In the genomic region with DNA sequence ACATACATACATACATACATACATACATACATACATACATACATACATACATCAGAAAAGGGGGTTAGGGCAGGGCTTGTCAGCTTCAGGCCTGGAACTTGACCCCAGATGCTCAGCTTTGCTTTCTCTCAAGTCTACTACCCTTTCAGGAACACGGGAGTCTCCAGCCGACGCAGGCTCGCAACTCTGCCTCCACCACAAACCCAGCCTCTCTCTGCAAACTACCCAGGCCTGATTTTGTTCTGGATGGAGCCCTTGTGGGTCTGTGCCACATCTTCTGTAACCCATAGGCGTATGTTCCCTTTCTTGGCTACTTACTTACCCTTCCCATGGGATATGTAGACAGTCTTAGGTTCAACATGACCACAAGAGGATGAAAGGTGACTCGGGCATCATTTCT, we compare ENCODE assay signal across 26 mouse cellular contexts. TPM values are rescaled to one million over a fixed set of nuclear protein-coding genes. Genes with fewer than 3 reads are reported as not detected.
DNase-seq lines count a peak whose midpoint lies in the region; ATAC-seq and TF ChIP-seq lines count a peak whose summit lies in the region.
"Had no signal": no experiment of that assay in that cellular context is flagged by ENCODE, and none has a peak within 500 bp of the region (broad histone marks: within the 10 kb centered on the region; RNA-seq: fewer than 3 reads in every experiment).

No protein-coding gene starts in this region.

- no peaks in the 10 kb centered on the region for H3K27me3 ChIP-seq in hindbrain, embryonic 13.5 days
- H3K27me3 ChIP-seq in hindbrain, postnatal 0 days (ENCODE audit: insufficient read depth, low read length): no peaks in the 10 kb centered on the region
- H3K27me3 ChIP-seq in midbrain, embryonic 14.5 days (ENCODE audit: control insufficient read depth, insufficient read depth, low read length): no peaks in the 10 kb centered on the region
- H3K27me3 ChIP-seq in midbrain, embryonic 11.5 days (ENCODE audit: control insufficient read depth, insufficient read depth, low read length): 0 out of 2 replicates have a peak, but pooled peaks cover 2% of the 10 kb centered on the region
- no peaks in the 10 kb centered on the region for H3K27me3 ChIP-seq in hindbrain, embryonic 15.5 days

- peak overlapping the region; percentile 72; the same call in 1 of the 2 replicates for H3K4me2 ChIP-seq in hindbrain, embryonic 13.5 days
- no peak overlapping the region for H3K4me2 ChIP-seq in hindbrain, postnatal 0 days (ENCODE audit: low read depth, low read length)
- peak overlapping the region; percentile 88; the same call in 1 of the 2 replicates for H3K4me2 ChIP-seq in midbrain, embryonic 14.5 days (ENCODE audit: low read length)
- H3K4me2 ChIP-seq in midbrain, embryonic 11.5 days: no peak overlapping the region
- 0 out of 2 replicates have a peak overlapping the region, but pooled peaks have one; percentile 89 for H3K4me2 ChIP-seq in hindbrain, embryonic 15.5 days
- H3K4me2 ChIP-seq: heart, embryonic 12.5 days; liver, embryonic 12.5 days had no signal

- ATAC-seq in hindbrain, embryonic 13.5 days (ENCODE audit: low FRiP score): no peak
- ATAC-seq in hindbrain, postnatal 0 days: no peak
- ATAC-seq in midbrain, embryonic 14.5 days (ENCODE audit: low FRiP score, low TSS enrichment): no peak
- ATAC-seq in midbrain, embryonic 11.5 days (ENCODE audit: low FRiP score): no peak
- ATAC-seq in hindbrain, embryonic 15.5 days (ENCODE audit: low FRiP score, low read depth): no peak
- ATAC-seq: forebrain, postnatal 0 days; liver, embryonic 12.5 days; lung, postnatal 0 days had no signal

- WGBS in hindbrain, embryonic 13.5 days: 91% methylated on average over 6 of the region's 6 CpGs
- 87% methylated on average over 6 of the region's 6 CpGs for WGBS in hindbrain, postnatal 0 days
- WGBS in midbrain, embryonic 14.5 days: 91% methylated on average over 6 of the region's 6 CpGs
- 88% methylated on average over 6 of the region's 6 CpGs for WGBS in midbrain, embryonic 11.5 days
- WGBS in hindbrain, embryonic 15.5 days: 86% methylated on average over 6 of the region's 6 CpGs

- peaks cover 74% of the 10 kb centered on the region for H3K4me1 ChIP-seq in hindbrain, embryonic 13.5 days (replicated peaks)
- peaks cover 20% of the 10 kb centered on the region; the same call in 1 of the 2 replicates for H3K4me1 ChIP-seq in hindbrain, postnatal 0 days (ENCODE audit: insufficient read depth, low read length)
- peaks cover 57% of the 10 kb centered on the region for H3K4me1 ChIP-seq in midbrain, embryonic 14.5 days (ENCODE audit: control insufficient read depth, insufficient read depth, low read length)
- peaks cover 39% of the 10 kb centered on the region for H3K4me1 ChIP-seq in midbrain, embryonic 11.5 days (ENCODE audit: control insufficient read depth, insufficient read depth, low read length)
- peaks cover 62% of the 10 kb centered on the region for H3K4me1 ChIP-seq in hindbrain, embryonic 15.5 days (replicated peaks)

- H3K27ac ChIP-seq in hindbrain, embryonic 13.5 days: peak overlapping the region; percentile 87
- no peak overlapping the region for H3K27ac ChIP-seq in hindbrain, postnatal 0 days
- H3K27ac ChIP-seq in midbrain, embryonic 14.5 days (replicated peaks; ENCODE audit: low read depth, low read length): peak overlapping the region; percentile 81; the same call in 1 of the 2 replicates
- H3K27ac ChIP-seq in midbrain, embryonic 11.5 days (ENCODE audit: low read depth, low read length): no peak overlapping the region
- H3K27ac ChIP-seq in hindbrain, embryonic 15.5 days (replicated peaks): peak overlapping the region; percentile 31; the same call in 1 of the 2 replicates
- H3K27ac ChIP-seq: heart, adult 2 months; kidney, embryonic 15.5 days; left cerebral cortex, adult 2 months; limb, embryonic 13.5 days; liver, embryonic 12.5 days had no signal

- DNase-seq in cerebellum, adult 9-11 months: peak; percentile 55
- no peak for DNase-seq in cerebellum, postnatal 4 days (ENCODE audit: low spot score in 2 of 2)
- no peak for DNase-seq in hindbrain, postnatal 0 days (ENCODE audit: low spot score)
- no peak for DNase-seq in midbrain, embryonic 14.5 days
- no peak for DNase-seq in midbrain, embryonic 11.5 days (ENCODE audit: low spot score, missing footprints)
- DNase-seq in kidney, postnatal 36 days: no peak
- DNase-seq: adrenal gland, postnatal 14 days; forebrain, postnatal 0 days; heart, adult 2 months; heart, postnatal 4 days; kidney, adult 18-20 months; kidney, postnatal 25 days; lung, adult 18-20 months; lung, postnatal 4 days; right cerebral cortex, postnatal 14 days; thymus, postnatal 4 days had no signal

- no peaks in the 10 kb centered on the region for H3K9me3 ChIP-seq in hindbrain, embryonic 13.5 days
- H3K9me3 ChIP-seq in hindbrain, postnatal 0 days (ENCODE audit: low read length): no peaks in the 10 kb centered on the region
- no peaks in the 10 kb centered on the region for H3K9me3 ChIP-seq in midbrain, embryonic 14.5 days (ENCODE audit: control insufficient read depth, low read length)
- no peaks in the 10 kb centered on the region for H3K9me3 ChIP-seq in midbrain, embryonic 11.5 days (ENCODE audit: control insufficient read depth, low read length)
- H3K9me3 ChIP-seq in hindbrain, embryonic 15.5 days: no peaks in the 10 kb centered on the region
- H3K9me3 ChIP-seq: kidney, embryonic 15.5 days; limb, embryonic 13.5 days; liver, embryonic 12.5 days had no signal

- TF ChIP-seq CTCF in hindbrain, postnatal 0 days (IDR thresholded peaks at IDR 0.05; ENCODE audit: low read depth): no peak

- H3K4me3 ChIP-seq in hindbrain, embryonic 13.5 days: peak overlapping the region; percentile 4; the same call in 1 of the 2 replicates
- no peak overlapping the region for H3K4me3 ChIP-seq in hindbrain, postnatal 0 days (ENCODE audit: low read length)
- H3K4me3 ChIP-seq in midbrain, embryonic 14.5 days (replicated peaks; ENCODE audit: low read depth, low read length): no peak overlapping the region
- H3K4me3 ChIP-seq in midbrain, embryonic 11.5 days (ENCODE audit: low read depth, low read length): no peak overlapping the region
- H3K4me3 ChIP-seq in hindbrain, embryonic 15.5 days: no peak overlapping the region
- H3K4me3 ChIP-seq: heart, adult 2 months; heart, embryonic 12.5 days; layer of hippocampus, adult 2 months; left cerebral cortex, adult 2 months; limb, embryonic 13.5 days; liver, embryonic 12.5 days; megakaryocyte, embryonic 14.5 days had no signal

- no peak overlapping the region for H3K9ac ChIP-seq in hindbrain, embryonic 13.5 days
- H3K9ac ChIP-seq in hindbrain, postnatal 0 days (replicated peaks; ENCODE audit: low read length): no peak overlapping the region
- no peak overlapping the region for H3K9ac ChIP-seq in midbrain, embryonic 14.5 days (replicated peaks; ENCODE audit: low read length)
- H3K9ac ChIP-seq in midbrain, embryonic 11.5 days (ENCODE audit: low read length): no peak overlapping the region
- H3K9ac ChIP-seq in hindbrain, embryonic 15.5 days: no peak overlapping the region
- H3K9ac ChIP-seq: forebrain, postnatal 0 days; heart, embryonic 12.5 days; kidney, embryonic 15.5 days; limb, embryonic 13.5 days; liver, embryonic 12.5 days had no signal

- no peaks in the 10 kb centered on the region for H3K36me3 ChIP-seq in hindbrain, embryonic 13.5 days
- no peaks in the 10 kb centered on the region for H3K36me3 ChIP-seq in hindbrain, postnatal 0 days (ENCODE audit: insufficient read depth, low read length)
- no peaks in the 10 kb centered on the region for H3K36me3 ChIP-seq in midbrain, embryonic 14.5 days (ENCODE audit: control insufficient read depth, insufficient read depth, low read length)
- H3K36me3 ChIP-seq in midbrain, embryonic 11.5 days (ENCODE audit: control insufficient read depth, insufficient read depth, low read length): no peaks in the 10 kb centered on the region
- no peaks in the 10 kb centered on the region for H3K36me3 ChIP-seq in hindbrain, embryonic 15.5 days
- H3K36me3 ChIP-seq: heart, embryonic 12.5 days; kidney, embryonic 15.5 days; limb, embryonic 13.5 days; liver, embryonic 12.5 days had no signal

RNA-seq across cellular contexts. Expression of a gene that starts 1.7 kb away (rescaled TPM):
- 55.7 and 57.4 TPM in 2 replicates for polyA plus RNA-seq in hindbrain, embryonic 13.5 days (2015; fragmentation: Nextera tagmentation; extraction: Ambion mirVana)
- 24.1 and 28.9 TPM in 2 replicates for total RNA-seq in hindbrain, postnatal 0 days (2014; rRNA removed)
- polyA plus RNA-seq in hindbrain, postnatal 0 days (2015; fragmentation: Nextera tagmentation; extraction: Ambion mirVana): 23.2 and 23.4 TPM in 2 replicates
- polyA plus RNA-seq in midbrain, embryonic 14.5 days (2014; fragmentation: Nextera tagmentation; extraction: Ambion mirVana): 52.7 and 66.1 TPM in 2 replicates
- 63.8 and 71.8 TPM in 2 replicates for polyA plus RNA-seq in midbrain, embryonic 11.5 days (2014; fragmentation: Nextera tagmentation; extraction: Ambion mirVana)
- 32.6 and 39.0 TPM in 2 replicates for polyA plus RNA-seq in hindbrain, embryonic 15.5 days (2015; fragmentation: Nextera tagmentation; extraction: Ambion mirVana)

Comparison
In these comparisons a context has a peak if more than half of its experiments do, and no peak if none do; other contexts are left out.
1. H3K27ac ChIP-seq: peak in hindbrain, embryonic 13.5 days (single experiment), midbrain, embryonic 14.5 days (single experiment) and hindbrain, embryonic 15.5 days (single experiment); none in hindbrain, postnatal 0 days (single experiment) and midbrain, embryonic 11.5 days (single experiment).
2. H3K4me2 ChIP-seq: peak in hindbrain, embryonic 13.5 days (single experiment), midbrain, embryonic 14.5 days (single experiment) and hindbrain, embryonic 15.5 days (single experiment); none in hindbrain, postnatal 0 days (single experiment) and midbrain, embryonic 11.5 days (single experiment).